Mouse (Mus musculus): ENCODE data around the gene Cdc42se1. TPM values are rescaled to one million over a fixed set of nuclear protein-coding genes. Genes with fewer than 3 reads are reported as not detected.

Gene Cdc42se1
- total and polyA plus RNA-seq, 3 experiments = 88.3 to 128 (median 109) TPM

DNA sequence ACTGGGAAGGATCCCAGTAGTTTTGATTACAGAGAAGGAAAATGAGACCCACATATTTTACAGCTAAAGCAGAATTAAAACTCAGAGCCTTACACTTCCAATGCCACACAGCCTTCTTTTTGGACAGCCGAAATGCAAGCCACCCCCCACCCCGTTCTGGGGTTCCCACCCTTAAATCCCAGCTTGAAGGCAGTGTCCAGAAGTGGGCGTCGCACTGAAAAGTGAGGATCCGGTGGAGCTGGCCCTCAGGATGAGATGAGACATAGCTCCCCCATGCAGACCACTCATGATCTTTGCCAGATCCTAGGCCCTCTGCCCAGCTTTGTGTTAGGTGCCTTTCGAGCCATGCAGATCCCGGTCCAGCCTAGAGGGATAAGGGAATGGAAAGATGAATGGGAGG is 13.0 kb downstream of the Cdc42se1 start, which contains the start of gene Gm128:
Gm128 (minus strand) TSS at position 101 of the 400 bp plus-strand sequence.
- Histone ChIP-seq H3K27me3 (ENCODE audit: insufficient read depth, low read length) (no peaks in the 10 kb centered on the region), H3K9me3 (replicated peaks) (no peaks in the 10 kb centered on the region), H3K36me3 (replicated peaks) (peaks cover 35% of the 10 kb centered on the region), H3K4me1 (ENCODE audit: insufficient read depth, low read depth, low read length) (peaks cover 12% of the 10 kb centered on the region), H3K4me3 (ENCODE audit: low read depth, low read length) (no peak within 1 kb of the TSS)
- TF ChIP-seq TAL1 (conservative IDR thresholded peaks at IDR 0.05; ENCODE audit: low read depth, low read length) = no peak
- no peak for TF ChIP-seq POLR2AphosphoS5 (IDR thresholded peaks at IDR 0.05; ENCODE audit: insufficient replicate concordance, low read depth, low read length)
- no peak for TF ChIP-seq GATA2 (IDR thresholded peaks at IDR 0.05; ENCODE audit: borderline replicate concordance, low read depth, low read length)
- no peak for TF ChIP-seq CTCF (IDR thresholded peaks at IDR 0.05; ENCODE audit: low read depth, low read length)
- TF ChIP-seq GATA1 (IDR thresholded peaks at IDR 0.05; ENCODE audit: borderline replicate concordance, low read length) = no peak
- ATAC-seq (ENCODE audit: extremely low read depth, insufficient number of reproducible peaks, low FRiP score, poor library complexity, severe bottlenecking) = no peak
- DNase-seq (ENCODE audit: low spot score) = no peak

DNA sequence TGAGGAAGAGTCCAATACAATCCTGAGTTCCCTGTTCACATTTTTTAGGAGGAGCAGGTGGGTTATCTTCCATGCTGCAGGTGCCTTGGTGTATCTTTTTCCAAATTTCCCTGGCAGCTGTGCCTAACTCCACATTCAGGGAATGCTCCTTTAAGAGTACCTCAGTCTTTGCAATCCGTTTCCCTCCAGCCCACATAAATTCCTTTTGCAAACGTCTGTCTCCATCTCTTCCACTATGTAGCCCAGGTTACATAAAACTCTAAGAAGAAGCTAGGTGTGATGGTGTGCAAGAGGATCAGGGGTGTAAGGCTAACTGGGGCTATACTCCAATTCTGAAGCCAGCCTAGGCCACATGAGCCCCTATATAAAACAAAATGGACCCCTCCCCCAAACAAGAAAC is 14.6 kb downstream of the Cdc42se1 start:
- Histone ChIP-seq H3K27me3 (ENCODE audit: insufficient read depth, low read length) (no peaks in the 10 kb centered on the region), H3K9me3 (replicated peaks) (no peaks in the 10 kb centered on the region), H3K4me1 (ENCODE audit: insufficient read depth, low read depth, low read length) (peaks cover 18% of the 10 kb centered on the region), H3K36me3 (replicated peaks) (peaks cover 20% of the 10 kb centered on the region), H3K4me3 (ENCODE audit: low read depth, low read length) (no peak overlapping the region)
- DNase-seq (ENCODE audit: low spot score) (no peak), ATAC-seq (ENCODE audit: extremely low read depth, insufficient number of reproducible peaks, low FRiP score, poor library complexity, severe bottlenecking) (no peak)
- TF ChIP-seq POLR2AphosphoS5 (IDR thresholded peaks at IDR 0.05; ENCODE audit: insufficient replicate concordance, low read depth, low read length) = no peak
- TF ChIP-seq CTCF (IDR thresholded peaks at IDR 0.05; ENCODE audit: low read depth, low read length) = no peak
- no peak for TF ChIP-seq TAL1 (conservative IDR thresholded peaks at IDR 0.05; ENCODE audit: low read depth, low read length)
- TF ChIP-seq GATA2 (IDR thresholded peaks at IDR 0.05; ENCODE audit: borderline replicate concordance, low read depth, low read length) = no peak

DNA sequence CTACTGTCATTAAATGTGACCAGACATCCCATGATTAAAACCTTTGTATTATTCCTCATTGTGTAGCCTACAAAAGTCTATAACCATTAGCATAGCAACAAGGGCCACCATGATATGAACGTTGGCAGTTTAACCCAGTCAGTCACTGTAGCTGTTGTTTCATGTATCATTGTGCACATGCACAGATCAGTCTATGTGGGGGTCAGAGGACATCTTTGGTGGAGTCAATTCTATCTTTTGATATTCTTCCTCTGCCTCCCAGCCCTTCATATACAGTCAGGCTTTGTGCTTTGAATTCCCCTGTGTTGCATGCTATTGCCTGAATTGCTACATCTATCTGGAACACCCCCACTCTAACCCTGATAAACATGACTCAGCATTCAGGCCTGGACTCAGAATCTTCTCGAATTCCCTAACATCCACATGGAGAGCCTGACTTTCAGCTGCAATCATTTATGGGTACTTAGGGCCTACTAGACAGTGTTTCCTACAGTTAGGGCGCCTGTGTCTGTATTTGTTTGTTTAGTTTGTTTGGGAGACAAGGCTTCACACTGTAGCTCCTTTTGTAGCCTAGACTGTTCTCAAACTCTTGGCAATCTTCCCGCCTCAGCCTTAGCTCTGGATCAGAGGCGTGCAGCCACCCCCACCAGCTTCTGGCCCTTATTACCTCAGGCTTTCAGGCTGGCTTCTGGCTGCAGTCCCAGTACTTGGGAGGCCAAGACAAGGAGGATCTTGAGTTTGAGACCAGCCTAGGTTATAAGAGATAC is 18.1 kb downstream of the Cdc42se1 start:
- Histone ChIP-seq H3K27me3 (ENCODE audit: insufficient read depth, low read length) (no peaks in the 10 kb centered on the region), H3K36me3 (replicated peaks) (peaks cover 4% of the 10 kb centered on the region)
- ATAC-seq (ENCODE audit: extremely low read depth, insufficient number of reproducible peaks, low FRiP score, poor library complexity, severe bottlenecking) = no peak

DNA sequence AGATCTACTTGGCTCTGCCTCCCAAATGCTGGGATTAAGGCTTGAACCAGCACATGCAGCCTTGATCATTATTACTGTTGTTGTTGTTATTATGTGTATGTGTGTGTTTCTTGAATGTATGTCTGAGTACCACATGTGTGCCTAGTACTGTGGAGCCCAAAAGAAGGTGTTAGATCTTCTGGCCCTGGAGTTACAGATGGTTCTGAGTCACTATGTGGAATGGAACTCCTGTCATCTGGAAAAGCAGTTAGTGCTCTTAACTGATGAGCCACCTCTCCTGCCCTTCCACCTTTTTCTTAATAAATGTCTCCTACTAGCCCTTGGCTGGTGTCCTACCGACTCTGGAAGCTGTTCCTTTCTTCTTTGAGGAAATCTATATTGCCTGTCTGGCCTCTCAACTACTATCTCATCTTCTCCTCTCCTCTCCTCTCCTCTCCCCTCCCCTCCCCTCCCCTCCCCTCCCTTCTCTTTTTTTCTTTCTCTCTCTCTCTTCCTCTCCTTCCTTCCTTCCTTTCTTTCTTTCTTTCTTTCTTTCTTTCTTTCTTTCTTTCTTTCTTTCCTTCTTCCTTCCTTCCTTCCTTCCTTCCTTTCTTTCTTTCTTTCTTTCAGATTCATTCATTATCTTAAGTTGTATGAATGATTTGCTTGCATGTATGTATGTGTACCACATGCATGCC is 19.3 kb downstream of the Cdc42se1 start:
- no peak for ATAC-seq (ENCODE audit: extremely low read depth, insufficient number of reproducible peaks, low FRiP score, poor library complexity, severe bottlenecking)
- peaks cover 34% of the 10 kb centered on the region for H3K4me1 ChIP-seq (ENCODE audit: insufficient read depth, low read depth, low read length)
- peaks cover 10% of the 10 kb centered on the region for H3K36me3 ChIP-seq (replicated peaks)
- H3K27me3 ChIP-seq (ENCODE audit: insufficient read depth, low read length) = no peaks in the 10 kb centered on the region
- H3K4me3 ChIP-seq (ENCODE audit: low read depth, low read length) = no peak overlapping the region
- H3K9me3 ChIP-seq (replicated peaks) = no peaks in the 10 kb centered on the region
- TF ChIP-seq POLR2AphosphoS5 (IDR thresholded peaks at IDR 0.05; ENCODE audit: insufficient replicate concordance, low read depth, low read length) = no peak
- no peak for TF ChIP-seq TAL1 (conservative IDR thresholded peaks at IDR 0.05; ENCODE audit: low read depth, low read length)
- TF ChIP-seq CTCF (IDR thresholded peaks at IDR 0.05; ENCODE audit: low read depth, low read length) = no peak
- TF ChIP-seq GATA1 (IDR thresholded peaks at IDR 0.05; ENCODE audit: borderline replicate concordance, low read length) = no peak
- no peak for TF ChIP-seq GATA2 (IDR thresholded peaks at IDR 0.05; ENCODE audit: borderline replicate concordance, low read depth, low read length)
- no peak for DNase-seq (ENCODE audit: low spot score)

More for the DNA sequence above, 18.1 kb downstream of the Cdc42se1 start:
- no peaks in the 10 kb centered on the region for H3K9me3 ChIP-seq (replicated peaks)
- peaks cover 34% of the 10 kb centered on the region for H3K4me1 ChIP-seq (ENCODE audit: insufficient read depth, low read depth, low read length)
- H3K4me3 ChIP-seq (ENCODE audit: low read depth, low read length) = no peak overlapping the region
- no peak for TF ChIP-seq CTCF (IDR thresholded peaks at IDR 0.05; ENCODE audit: low read depth, low read length)
- TF ChIP-seq GATA1 (IDR thresholded peaks at IDR 0.05; ENCODE audit: borderline replicate concordance, low read length) = no peak
- no peak for TF ChIP-seq POLR2AphosphoS5 (IDR thresholded peaks at IDR 0.05; ENCODE audit: insufficient replicate concordance, low read depth, low read length)
- no peak for TF ChIP-seq TAL1 (conservative IDR thresholded peaks at IDR 0.05; ENCODE audit: low read depth, low read length)
- TF ChIP-seq GATA2 (IDR thresholded peaks at IDR 0.05; ENCODE audit: borderline replicate concordance, low read depth, low read length) = no peak
- DNase-seq (ENCODE audit: low spot score) = peak; percentile 40

DNA sequence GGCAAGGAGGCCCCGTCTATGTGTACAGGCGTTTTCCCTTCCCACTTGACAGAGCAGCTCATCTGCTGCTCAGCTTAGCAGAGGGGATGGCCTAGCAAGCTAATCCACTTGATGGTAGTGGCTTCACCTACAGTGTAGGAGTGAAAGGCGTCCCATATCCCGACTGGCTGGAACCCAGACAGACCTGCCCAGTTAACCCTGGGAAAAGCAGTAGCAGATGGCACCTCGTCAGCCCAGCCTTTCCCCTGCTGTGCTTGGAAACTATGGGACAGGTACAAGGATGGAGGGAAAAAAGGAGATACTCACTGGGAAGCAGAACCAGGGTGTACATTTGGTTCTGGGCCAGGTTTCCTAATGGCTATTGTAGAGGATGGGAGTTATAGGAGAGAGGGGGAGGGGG is 21.8 kb downstream of the Cdc42se1 start:
- Histone ChIP-seq H3K36me3 (replicated peaks) (peaks cover 33% of the 10 kb centered on the region), H3K27me3 (ENCODE audit: insufficient read depth, low read length) (no peaks in the 10 kb centered on the region), H3K4me1 (ENCODE audit: insufficient read depth, low read depth, low read length) (peaks cover 34% of the 10 kb centered on the region), H3K9me3 (replicated peaks) (no peaks in the 10 kb centered on the region), H3K4me3 (ENCODE audit: low read depth, low read length) (no peak overlapping the region)
- TF ChIP-seq GATA2 (IDR thresholded peaks at IDR 0.05; ENCODE audit: borderline replicate concordance, low read depth, low read length) (no peak), GATA1 (IDR thresholded peaks at IDR 0.05; ENCODE audit: borderline replicate concordance, low read length) (no peak), CTCF (IDR thresholded peaks at IDR 0.05; ENCODE audit: low read depth, low read length) (no peak), TAL1 (conservative IDR thresholded peaks at IDR 0.05; ENCODE audit: low read depth, low read length) (no peak), POLR2AphosphoS5 (IDR thresholded peaks at IDR 0.05; ENCODE audit: insufficient replicate concordance, low read depth, low read length) (no peak)
- no peak for ATAC-seq (ENCODE audit: extremely low read depth, insufficient number of reproducible peaks, low FRiP score, poor library complexity, severe bottlenecking)
- no peak for DNase-seq (ENCODE audit: low spot score)

DNA sequence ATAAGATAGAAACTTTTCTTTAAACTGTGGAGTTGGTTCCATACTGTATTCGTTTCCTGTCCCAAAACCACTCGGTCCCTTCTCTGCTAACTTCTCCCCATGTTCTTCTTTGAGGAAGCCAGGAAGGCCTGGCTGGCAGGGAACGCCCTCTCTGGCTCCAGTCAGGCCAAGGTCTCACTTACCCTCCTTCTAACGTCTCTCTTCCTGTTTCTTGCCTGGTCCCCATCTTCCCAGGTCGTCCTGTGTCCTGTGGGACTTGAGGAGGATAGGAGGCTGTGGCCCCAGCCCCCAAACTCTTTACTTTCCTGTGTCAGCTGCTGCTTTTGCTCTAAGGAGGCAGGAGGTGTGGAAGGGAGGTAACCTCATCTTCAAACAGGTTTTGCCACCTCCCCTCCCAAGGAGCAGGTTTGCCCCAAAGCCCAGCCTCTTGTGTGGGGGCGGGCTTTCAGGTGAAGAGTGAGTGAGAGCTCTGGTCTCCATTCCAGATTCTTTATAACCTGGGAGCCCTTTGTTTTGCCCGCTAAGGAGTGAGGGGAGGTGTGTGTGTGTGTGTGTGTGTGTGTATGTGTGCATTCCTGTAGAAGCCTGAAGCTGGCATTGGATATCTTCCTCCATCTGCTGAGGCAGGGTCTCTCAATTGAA is 22.4 kb downstream of the Cdc42se1 start, which contains the start of gene Bnipl:
Bnipl (minus strand) TSS at position 411 of the 642 bp plus-strand sequence.
- no peak for ATAC-seq (ENCODE audit: extremely low read depth, insufficient number of reproducible peaks, low FRiP score, poor library complexity, severe bottlenecking)
- peaks cover 38% of the 10 kb centered on the region for H3K36me3 ChIP-seq (replicated peaks)

More for the DNA sequence above, 22.4 kb downstream of the Cdc42se1 start, which contains the start of gene Bnipl:
- H3K9me3 ChIP-seq (replicated peaks) = no peaks in the 10 kb centered on the region
- H3K4me3 ChIP-seq (ENCODE audit: low read depth, low read length) = no peak within 1 kb of the TSS
- TF ChIP-seq CTCF (IDR thresholded peaks at IDR 0.05; ENCODE audit: low read depth, low read length) = no peak
- no peak for TF ChIP-seq POLR2AphosphoS5 (IDR thresholded peaks at IDR 0.05; ENCODE audit: insufficient replicate concordance, low read depth, low read length)
- no peak for TF ChIP-seq GATA2 (IDR thresholded peaks at IDR 0.05; ENCODE audit: borderline replicate concordance, low read depth, low read length)
- no peak for TF ChIP-seq GATA1 (IDR thresholded peaks at IDR 0.05; ENCODE audit: borderline replicate concordance, low read length)
- TF ChIP-seq TAL1 (conservative IDR thresholded peaks at IDR 0.05; ENCODE audit: low read depth, low read length) = no peak
- no peaks in the 10 kb centered on the region for H3K27me3 ChIP-seq (ENCODE audit: insufficient read depth, low read length)
- no peak for DNase-seq (ENCODE audit: low spot score)
- peaks cover 34% of the 10 kb centered on the region for H3K4me1 ChIP-seq (ENCODE audit: insufficient read depth, low read depth, low read length)

Measured in G1E (cell line).